Mouse (Mus musculus) limb, embryonic 11.5 days (tissue): ENCODE measurements around the gene Tnfsfm13. TPM values are rescaled to one million over a fixed set of nuclear protein-coding genes. Genes with fewer than 3 reads are reported as not detected.

Experiments used
- ATAC-seq: fragments of 200-750 bp; cut with Nextera tagmentation; 2 replicates; pipeline ENCODE4 v1.8.0; 2017; ENCODE audit warnings: low read depth; ENCODE audit not compliant: insufficient number of reproducible peaks, low FRiP score, low TSS enrichment
- DNase-seq: peaks from one replicate; pipeline ENCODE4 v3.0.0-alpha.2; 2015; ENCODE audit warnings: low spot score
- H3K27ac ChIP-seq: fragments of 300-500 bp; sonication (generic); replicated peaks from 2 replicates; pipeline ENCODE4 v1.5.1; 2014; ENCODE audit warnings: low read depth, mild to moderate bottlenecking, low read length
- H3K27me3 ChIP-seq: fragments of 300-500 bp; sonication (generic); 2 replicates; pipeline ENCODE4 v1.6.1; 2014; ENCODE audit warnings: mild to moderate bottlenecking, low read length, mixed read lengths; ENCODE audit not compliant: control insufficient read depth, insufficient read depth
- H3K36me3 ChIP-seq: fragments of 300-500 bp; sonication (generic); 2 replicates; pipeline ENCODE4 v1.6.1; 2014; ENCODE audit warnings: mild to moderate bottlenecking, low read length, moderate library complexity, mixed read lengths; ENCODE audit not compliant: control insufficient read depth, insufficient read depth
- H3K4me1 ChIP-seq: fragments of 300-500 bp; sonication (generic); 2 replicates; pipeline ENCODE4 v1.6.1; 2014; ENCODE audit warnings: low read length, mixed read lengths; ENCODE audit not compliant: control insufficient read depth, insufficient read depth
- H3K4me2 ChIP-seq: fragments of 300-500 bp; sonication (generic); 2 replicates; pipeline ENCODE4 v1.6.1; 2014; ENCODE audit warnings: low read depth, mild to moderate bottlenecking, moderate library complexity; ENCODE audit not compliant: severe bottlenecking
- H3K4me3 ChIP-seq: fragments of 300-500 bp; sonication (generic); 2 replicates; pipeline ENCODE4 v1.5.1; 2014; ENCODE audit warnings: low read depth, low read length
- H3K9ac ChIP-seq: fragments of 300-500 bp; sonication (generic); 2 replicates; pipeline ENCODE4 v1.6.1; 2014; ENCODE audit warnings: mild to moderate bottlenecking, low read length
- H3K9me3 ChIP-seq: fragments of 300-500 bp; sonication (generic); 2 replicates; pipeline ENCODE4 v1.6.1; 2016; ENCODE audit warnings: low read length; ENCODE audit not compliant: control insufficient read depth
- WGBS: fragments of 180-500 bp; shearing (Covaris S2); extraction: QIAGEN DNeasy Blood & Tissue Kit; methylation state at CpG from one replicate; pipeline ENCODE4 v1.1.7; 2014; 5-methylcytosine and 5-hydroxymethylcytosine counted together
- polyA plus RNA-seq: library from polyadenylated mRNA; unstranded; fragments of >200 nt; fragmentation: Nextera tagmentation; extraction: Ambion mirVana; gene quantifications from 2 replicates; pipeline ENCODE4 v1.2.1, GENCODE M21; 2014

The Tnfsfm13 gene
- polyA plus RNA-seq, 1 experiment from 2014 or later = 1.3 TPM

GRCm38 (mm10) chr11:69699595-69699994, 3.7 kb upstream of the Tnfsfm13 start:
- Histone ChIP-seq H3K27me3 (no peaks in the 10 kb centered on the region), H3K9me3 (no peaks in the 10 kb centered on the region), H3K36me3 (no peaks in the 10 kb centered on the region), H3K4me2 (no peak overlapping the region), H3K9ac (no peak overlapping the region), H3K4me1 (peaks cover 10% of the 10 kb centered on the region), H3K27ac (no peak overlapping the region), H3K4me3 (no peak overlapping the region)
- ATAC-seq (no peak), DNase-seq (no peak)
- WGBS = 70% methylated on average over 1 of the region's 1 CpGs

- H3K9ac ChIP-seq = no peak overlapping the region
- no peak overlapping the region for H3K4me3 ChIP-seq
- whole genome bisulfite sequencing = 75% methylated on average over 5 of the region's 5 CpGs
- no peaks in the 10 kb centered on the region for H3K9me3 ChIP-seq
- DNase-seq = no peak
- H3K27ac ChIP-seq = no peak overlapping the region
- H3K4me1 ChIP-seq = peaks cover 10% of the 10 kb centered on the region
- ATAC-seq = no peak
- H3K4me2 ChIP-seq = no peak overlapping the region
- H3K27me3 ChIP-seq = no peaks in the 10 kb centered on the region
- H3K36me3 ChIP-seq = no peaks in the 10 kb centered on the region
These were observed 2.7 kb upstream of the Tnfsfm13 start for GRCm38 (mm10) chr11:69698574-69698973.

GRCm38 (mm10) chr11:69697396-69697795, 1.5 kb upstream of the Tnfsfm13 start:
- no peak for DNase-seq
- ATAC-seq = no peak
- H3K4me1 ChIP-seq = peaks cover 10% of the 10 kb centered on the region
- H3K4me2 ChIP-seq = no peak overlapping the region
- 85% methylated on average over 3 of the region's 3 CpGs for WGBS
- no peak overlapping the region for H3K9ac ChIP-seq
- H3K36me3 ChIP-seq = no peaks in the 10 kb centered on the region
- no peaks in the 10 kb centered on the region for H3K9me3 ChIP-seq
- H3K4me3 ChIP-seq = no peak overlapping the region
- no peaks in the 10 kb centered on the region for H3K27me3 ChIP-seq
- H3K27ac ChIP-seq = no peak overlapping the region

GRCm38 (mm10) chr11:69695046-69695360, 895 bp downstream of the Tnfsfm13 start:
- Histone ChIP-seq H3K4me3 (peak overlapping the region; percentile 39; the same call in 1 of the 2 replicates), H3K9ac (peak overlapping the region; percentile 80), H3K4me2 (peak overlapping the region; percentile 88; the same call in 1 of the 2 replicates), H3K27ac (0 out of 2 replicates have a peak overlapping the region, but pooled peaks have one; percentile 15), H3K27me3 (no peaks in the 10 kb centered on the region), H3K9me3 (no peaks in the 10 kb centered on the region), H3K4me1 (peaks cover 10% of the 10 kb centered on the region), H3K36me3 (no peaks in the 10 kb centered on the region)
- ATAC-seq (0 out of 2 replicates have a peak, but pooled peaks have one; percentile 4), DNase-seq (no peak)
- 29% methylated on average over 6 of the region's 6 CpGs for WGBS

- ATAC-seq (no peak), DNase-seq (no peak)
- 61% methylated on average over 11 of the region's 11 CpGs for WGBS
- peak overlapping the region; percentile 12; the same call in 1 of the 2 replicates for H3K9ac ChIP-seq
- no peaks in the 10 kb centered on the region for H3K36me3 ChIP-seq
- H3K4me2 ChIP-seq = no peak overlapping the region
- no peak overlapping the region for H3K4me3 ChIP-seq
- H3K9me3 ChIP-seq = no peaks in the 10 kb centered on the region
- H3K27ac ChIP-seq = no peak overlapping the region
- peaks cover 10% of the 10 kb centered on the region for H3K4me1 ChIP-seq
- no peaks in the 10 kb centered on the region for H3K27me3 ChIP-seq
These were observed 2.4 kb downstream of the Tnfsfm13 start for GRCm38 (mm10) chr11:69693421-69693965.

- Histone ChIP-seq H3K36me3 (no peaks in the 10 kb centered on the region), H3K27ac (no peak overlapping the region), H3K27me3 (no peaks in the 10 kb centered on the region), H3K4me3 (no peak overlapping the region), H3K4me2 (no peak overlapping the region), H3K4me1 (peaks cover 10% of the 10 kb centered on the region), H3K9me3 (no peaks in the 10 kb centered on the region), H3K9ac (no peak overlapping the region)
- no peak for DNase-seq
- WGBS = 80% methylated on average over 6 of the region's 6 CpGs
- ATAC-seq = no peak
These were observed 3.0 kb downstream of the Tnfsfm13 start for GRCm38 (mm10) chr11:69692863-69693262.

- Histone ChIP-seq H3K27ac (no peak overlapping the region), H3K9me3 (no peaks in the 10 kb centered on the region), H3K4me2 (no peak overlapping the region), H3K9ac (no peak overlapping the region), H3K4me1 (peaks cover 10% of the 10 kb centered on the region), H3K36me3 (no peaks in the 10 kb centered on the region), H3K27me3 (no peaks in the 10 kb centered on the region), H3K4me3 (no peak overlapping the region)
- DNase-seq = no peak
- 73% methylated on average over 9 of the region's 9 CpGs for WGBS
- ATAC-seq = no peak
These were observed 3.6 kb downstream of the Tnfsfm13 start for GRCm38 (mm10) chr11:69692196-69692811.

- no peak for DNase-seq
- Histone ChIP-seq H3K27ac (no peak overlapping the region), H3K9me3 (no peaks in the 10 kb centered on the region), H3K27me3 (no peaks in the 10 kb centered on the region), H3K4me3 (no peak overlapping the region), H3K36me3 (no peaks in the 10 kb centered on the region), H3K4me2 (no peak overlapping the region), H3K4me1 (no peaks in the 10 kb centered on the region), H3K9ac (no peak overlapping the region)
- no peak for ATAC-seq
- 92% methylated on average over 1 of the region's 1 CpGs for WGBS
These were observed 6.0 kb downstream of the Tnfsfm13 start for GRCm38 (mm10) chr11:69689891-69690290.

- H3K36me3 ChIP-seq = no peaks in the 10 kb centered on the region
- H3K27ac ChIP-seq = no peak overlapping the region
- WGBS = 53% methylated on average over 5 of the region's 5 CpGs
- H3K9ac ChIP-seq = no peak overlapping the region
- no peak overlapping the region for H3K4me3 ChIP-seq
- ATAC-seq (no peak), DNase-seq (no peak)
- no peaks in the 10 kb centered on the region for H3K4me1 ChIP-seq
- no peaks in the 10 kb centered on the region for H3K9me3 ChIP-seq
- no peak overlapping the region for H3K4me2 ChIP-seq
- H3K27me3 ChIP-seq = no peaks in the 10 kb centered on the region
These were observed 8.8 kb downstream of the Tnfsfm13 start for GRCm38 (mm10) chr11:69687061-69687460.
